Mouse (Mus musculus) 3134 (cell line): ENCODE results near the gene Cd36.

Experiments
- DNase-seq: peaks from one replicate; pipeline ENCODE4 v3.0.0-alpha.2; 2011; ENCODE audit warnings: low spot score; ENCODE audit not compliant: insufficient read length; ENCODE audit errors: extremely low read depth

The Cd36 gene

DNA sequence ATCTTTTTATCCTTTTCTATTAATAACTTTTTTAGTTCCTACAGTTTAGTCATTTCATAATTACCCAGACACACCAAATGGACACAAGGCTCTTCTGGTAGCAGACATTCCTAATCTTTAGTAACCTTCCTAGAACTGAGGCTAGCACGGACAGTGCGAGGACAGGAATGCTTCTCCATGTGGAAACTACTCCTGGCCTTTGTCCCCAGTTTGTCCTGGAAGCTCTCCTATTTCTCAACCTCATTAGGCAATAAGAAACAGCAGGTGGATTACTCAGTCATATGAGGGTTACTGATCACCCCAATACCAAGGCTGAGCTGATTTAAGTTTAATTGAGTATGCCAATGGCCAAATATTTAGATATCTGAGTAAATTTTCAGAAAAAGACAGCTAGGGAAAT is 25.5 kb downstream of the Cd36 start:
- no peak for DNase-seq

DNA sequence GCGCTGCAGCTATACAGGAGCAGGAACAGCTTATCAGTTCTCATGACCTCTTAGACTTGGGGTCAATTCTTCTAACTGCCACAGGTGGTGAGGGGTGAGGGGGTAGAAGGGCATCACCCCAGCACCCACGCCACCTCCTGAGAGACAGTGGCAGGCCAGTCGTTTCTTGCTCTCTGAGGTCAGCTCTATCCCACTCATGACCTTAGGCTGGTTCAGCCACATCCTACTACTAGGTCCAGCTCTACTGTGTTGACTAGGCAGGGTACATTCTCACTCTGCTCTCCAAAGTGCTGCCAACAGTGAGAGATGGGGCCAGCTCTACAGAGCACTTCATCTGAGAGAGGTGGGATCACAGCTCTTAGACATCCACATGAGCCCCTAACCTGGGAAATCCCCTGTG is 30.2 kb downstream of the Cd36 start:
- DNase-seq = no peak

DNA sequence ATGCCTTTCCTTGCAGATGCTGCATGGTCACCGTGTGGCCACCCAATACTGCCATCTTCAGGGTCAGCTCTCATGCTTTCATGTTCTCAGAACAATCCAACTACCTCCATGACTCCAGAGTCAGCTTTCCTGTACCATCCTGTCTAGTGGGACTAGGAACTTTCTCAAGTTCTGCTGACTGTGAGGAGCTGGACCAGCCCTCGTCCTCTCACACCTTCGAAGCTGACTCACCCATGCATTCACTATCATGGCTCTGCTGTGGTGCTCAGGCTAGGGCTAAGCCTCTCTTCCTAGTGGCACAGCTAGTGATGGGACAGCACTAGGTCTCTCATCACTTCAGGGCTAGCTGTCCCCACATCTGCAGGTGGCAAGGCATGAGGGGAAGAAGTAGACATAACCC is 30.7 kb downstream of the Cd36 start:
- DNase-seq = no peak

DNA sequence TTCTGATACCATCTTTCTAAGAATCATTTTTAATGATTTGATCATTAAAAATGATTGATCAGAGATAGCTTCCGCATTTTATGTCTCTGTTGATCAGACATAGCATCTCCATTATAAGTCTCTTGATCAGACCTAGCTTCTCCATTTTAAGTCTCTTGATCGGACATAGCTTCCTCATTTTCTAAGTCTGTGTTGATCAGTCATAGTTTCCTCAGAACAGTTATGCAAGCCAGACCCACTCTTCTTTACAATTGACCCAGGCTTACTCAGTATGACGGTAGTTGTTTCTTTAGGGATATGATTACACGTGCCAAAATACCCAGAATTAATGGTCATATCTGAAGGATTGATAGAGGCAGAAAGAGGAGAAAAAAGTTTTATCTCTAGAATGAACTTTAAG is 31.3 kb downstream of the Cd36 start:
- DNase-seq = no peak

DNA sequence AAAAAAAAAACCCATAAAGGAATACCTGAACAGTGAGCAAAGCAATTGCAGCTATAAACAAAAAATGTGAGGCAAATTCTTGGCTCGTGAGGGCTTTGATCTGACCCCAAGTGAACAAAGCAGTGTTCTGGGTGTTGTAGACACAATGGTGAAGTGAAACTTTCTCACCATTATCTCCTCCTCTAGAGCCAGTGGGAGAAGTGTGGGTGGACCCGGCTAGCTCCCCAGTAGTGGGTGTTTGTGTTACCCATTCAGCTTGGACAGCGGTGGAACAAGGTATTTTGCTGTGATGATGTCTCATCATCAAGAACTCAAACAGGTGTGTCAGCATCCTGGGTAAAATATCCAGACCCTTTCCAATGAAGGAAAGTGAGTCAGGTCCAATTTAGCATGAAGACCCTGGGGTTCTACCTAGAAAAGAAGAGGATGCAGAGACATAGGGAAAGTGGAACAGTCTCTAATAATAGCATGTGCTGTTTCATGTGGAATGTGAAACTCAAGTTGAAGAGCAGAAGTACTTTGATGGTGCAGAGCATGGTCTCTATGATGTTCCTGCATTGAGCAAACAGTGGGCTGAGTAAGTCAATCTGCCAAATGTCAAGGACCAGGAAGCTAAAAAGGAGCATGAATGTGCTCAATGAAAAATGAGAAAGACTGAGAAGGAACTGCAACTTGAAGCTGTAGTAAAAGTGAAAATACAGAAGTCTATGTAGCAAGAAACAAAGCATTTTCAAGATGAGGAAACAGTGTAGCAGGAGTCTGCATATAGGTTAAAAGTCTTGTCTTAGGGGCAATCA is 34.3 kb downstream of the Cd36 start:
- no peak for DNase-seq

DNA sequence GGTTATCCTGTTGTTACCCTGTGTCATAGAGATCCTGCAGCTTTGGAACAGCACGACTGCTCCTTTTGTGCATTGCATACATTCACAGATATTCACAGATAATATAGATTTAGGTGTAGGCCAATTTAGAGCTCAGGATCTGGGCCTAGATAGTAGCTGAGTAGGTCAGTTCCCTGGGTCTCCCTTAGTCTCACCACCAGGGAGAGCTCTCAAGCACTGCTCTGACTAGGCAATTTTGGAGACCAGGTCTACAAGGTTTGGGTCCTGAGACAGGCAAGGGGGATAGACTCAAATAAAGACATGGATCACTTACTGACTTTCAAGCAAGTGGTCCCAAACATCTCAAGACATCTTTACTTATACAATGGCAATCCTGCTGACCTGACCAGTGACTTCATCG is 38.0 kb downstream of the Cd36 start:
- DNase-seq = no peak

DNA sequence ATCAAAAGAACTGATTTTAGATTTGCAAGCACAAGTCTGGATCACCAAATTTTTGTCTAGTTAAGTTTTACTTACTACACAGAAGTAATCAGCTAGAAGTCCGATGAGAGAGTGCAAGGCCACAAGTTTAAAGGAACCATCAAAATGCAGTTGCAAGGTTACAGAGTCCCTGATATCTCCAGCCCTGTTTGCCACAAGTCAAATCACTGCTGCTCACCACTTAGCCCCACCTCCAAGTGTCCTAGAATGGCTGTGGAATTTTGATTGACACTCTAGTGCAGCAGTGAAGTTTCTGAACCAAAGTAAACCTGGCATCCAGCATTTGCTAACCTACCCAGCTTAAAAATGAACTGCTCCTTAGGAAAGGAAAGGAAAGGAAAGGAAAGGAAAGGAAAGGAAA is 39.0 kb downstream of the Cd36 start:
- DNase-seq = no peak

DNA sequence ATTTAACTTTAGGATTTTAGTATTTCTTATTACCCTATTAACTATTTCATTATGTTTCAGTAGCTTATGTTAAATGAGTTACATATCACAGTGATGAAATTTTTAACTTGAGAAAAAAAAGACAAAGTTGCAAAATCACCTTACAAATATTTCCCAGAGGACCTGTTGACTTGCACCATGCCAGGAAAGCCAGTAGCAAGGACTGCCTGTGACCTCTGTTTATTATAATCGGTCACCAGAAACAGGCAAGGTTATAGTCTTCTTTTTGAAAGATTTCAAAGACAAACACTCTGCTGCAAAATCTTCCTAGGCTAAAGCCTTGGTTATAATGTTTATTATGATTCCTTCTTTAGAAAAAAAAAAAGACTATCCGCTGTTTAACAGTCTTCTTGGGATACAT is 39.9 kb downstream of the Cd36 start:
- DNase-seq = no peak

DNA sequence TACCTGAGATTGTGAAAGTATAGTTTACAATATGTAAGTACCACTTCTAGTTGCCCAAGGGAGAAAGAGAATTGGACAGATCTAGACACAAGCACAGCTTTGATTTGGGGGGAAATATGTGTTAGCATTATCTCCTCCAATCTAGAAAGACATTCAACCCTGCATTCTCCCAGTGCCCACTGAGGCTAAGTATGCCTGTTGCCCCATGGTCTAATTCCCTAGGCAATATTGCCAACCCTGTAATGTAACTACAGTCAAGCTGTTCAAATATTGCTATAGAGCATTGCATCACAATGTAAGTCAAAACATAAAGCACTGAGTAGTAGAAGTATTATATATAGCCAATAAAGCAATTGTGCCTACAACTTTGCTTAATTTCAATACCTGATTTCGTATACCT is 40.3 kb downstream of the Cd36 start:
- no peak for DNase-seq

DNA sequence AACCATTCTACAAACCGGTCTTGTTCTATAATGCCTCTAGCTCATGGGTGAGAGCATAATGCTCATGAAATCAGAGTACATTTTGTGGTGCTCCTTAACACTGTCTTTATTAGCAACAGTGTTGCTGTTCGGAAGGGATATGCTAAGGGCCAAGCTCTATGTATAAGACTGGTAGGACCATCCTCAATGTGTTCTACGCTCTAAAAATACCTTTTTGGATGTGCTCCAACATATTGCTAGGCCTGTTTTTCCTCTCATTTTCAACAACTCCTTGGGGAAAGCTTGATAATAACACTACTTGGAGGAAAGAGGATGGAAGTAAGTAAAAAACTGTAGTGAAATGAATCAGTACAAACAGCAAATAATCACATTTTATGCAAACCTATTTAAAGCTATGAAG is 44.7 kb downstream of the Cd36 start:
- no peak for DNase-seq

DNA sequence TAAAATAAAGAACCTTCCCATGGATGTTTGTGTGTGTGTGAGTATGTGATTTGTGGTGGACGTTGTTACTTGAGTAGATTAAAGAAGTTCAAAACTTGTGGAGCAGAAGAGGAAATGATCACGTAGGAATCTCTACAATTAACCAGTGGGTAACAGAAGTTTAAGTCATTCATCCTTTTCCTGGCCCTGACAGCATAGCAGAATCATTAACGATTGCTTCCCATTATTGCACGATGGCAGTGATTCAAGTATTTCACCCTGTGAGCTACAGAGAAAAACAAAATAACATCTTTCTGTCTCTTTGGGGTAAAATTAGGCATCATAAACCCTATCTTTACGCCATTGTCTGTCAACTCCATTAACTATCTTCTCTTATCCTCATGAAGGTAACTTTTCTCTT is 45.3 kb downstream of the Cd36 start:
- no peak for DNase-seq

DNA sequence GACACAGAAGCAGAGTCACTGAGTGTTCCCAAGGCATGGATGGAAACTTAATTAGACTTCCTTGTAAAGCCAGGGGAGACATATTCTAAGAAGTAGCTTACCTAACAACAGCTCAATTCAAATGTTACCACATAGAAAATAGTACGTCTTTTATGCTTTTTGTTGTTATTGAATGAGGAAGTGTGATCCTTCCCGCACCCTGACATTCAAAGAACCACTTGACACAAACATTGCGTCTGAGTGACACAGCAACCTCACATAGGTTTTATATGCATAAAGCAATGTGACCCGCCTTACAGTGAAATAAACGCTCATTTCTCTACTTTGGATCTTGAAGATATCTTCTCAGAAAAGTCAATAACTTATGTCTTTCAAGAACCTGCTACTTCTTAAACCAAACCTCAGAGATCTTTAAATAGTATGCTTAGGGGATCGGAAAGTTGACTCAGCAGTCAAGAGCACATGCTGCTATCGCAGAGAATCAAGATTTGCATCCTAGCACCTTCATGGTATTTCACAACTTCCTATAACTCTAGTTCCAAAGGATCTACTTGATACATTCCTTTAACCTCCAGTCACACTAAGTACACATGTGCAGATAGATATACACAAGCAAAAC is 46.4 kb downstream of the Cd36 start:
- DNase-seq = no peak

DNA sequence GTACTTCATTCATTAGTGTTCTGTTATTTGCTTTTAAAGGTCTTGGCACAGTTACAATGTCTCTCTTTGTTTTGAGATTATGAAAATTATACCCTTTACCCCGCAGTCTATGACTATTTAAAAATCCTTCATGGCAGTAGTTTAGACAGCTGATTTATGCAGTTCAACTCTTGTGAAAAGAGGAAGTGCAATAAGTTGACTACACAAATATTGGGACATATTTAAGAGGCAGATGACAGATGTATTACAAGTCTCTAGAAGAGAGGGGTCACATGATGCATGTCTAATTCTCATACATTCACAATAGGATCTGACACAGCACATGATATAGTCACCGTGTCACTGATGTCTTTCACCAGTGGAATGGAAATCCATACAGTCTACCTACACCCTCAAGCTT is 49.1 kb downstream of the Cd36 start:
- no peak for DNase-seq

DNA sequence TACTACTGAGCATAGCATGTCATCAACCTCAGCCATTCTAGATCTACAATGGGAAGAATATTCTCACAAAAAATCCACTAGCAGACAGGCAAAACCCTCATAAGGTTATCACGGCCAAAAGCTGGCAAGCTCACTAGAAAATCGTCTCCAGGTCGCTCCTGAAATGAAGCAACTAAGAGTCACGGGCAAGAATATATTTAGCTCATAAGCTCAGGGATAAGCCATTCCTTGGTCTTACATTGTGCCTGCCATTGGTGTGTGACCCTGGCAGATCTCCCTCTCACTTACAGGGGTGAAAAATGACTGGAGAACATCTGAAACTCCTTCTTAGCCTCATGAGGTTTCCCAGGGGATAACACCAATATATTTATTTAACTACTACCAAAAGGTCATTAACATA is 52.2 kb downstream of the Cd36 start:
- DNase-seq = no peak

DNA sequence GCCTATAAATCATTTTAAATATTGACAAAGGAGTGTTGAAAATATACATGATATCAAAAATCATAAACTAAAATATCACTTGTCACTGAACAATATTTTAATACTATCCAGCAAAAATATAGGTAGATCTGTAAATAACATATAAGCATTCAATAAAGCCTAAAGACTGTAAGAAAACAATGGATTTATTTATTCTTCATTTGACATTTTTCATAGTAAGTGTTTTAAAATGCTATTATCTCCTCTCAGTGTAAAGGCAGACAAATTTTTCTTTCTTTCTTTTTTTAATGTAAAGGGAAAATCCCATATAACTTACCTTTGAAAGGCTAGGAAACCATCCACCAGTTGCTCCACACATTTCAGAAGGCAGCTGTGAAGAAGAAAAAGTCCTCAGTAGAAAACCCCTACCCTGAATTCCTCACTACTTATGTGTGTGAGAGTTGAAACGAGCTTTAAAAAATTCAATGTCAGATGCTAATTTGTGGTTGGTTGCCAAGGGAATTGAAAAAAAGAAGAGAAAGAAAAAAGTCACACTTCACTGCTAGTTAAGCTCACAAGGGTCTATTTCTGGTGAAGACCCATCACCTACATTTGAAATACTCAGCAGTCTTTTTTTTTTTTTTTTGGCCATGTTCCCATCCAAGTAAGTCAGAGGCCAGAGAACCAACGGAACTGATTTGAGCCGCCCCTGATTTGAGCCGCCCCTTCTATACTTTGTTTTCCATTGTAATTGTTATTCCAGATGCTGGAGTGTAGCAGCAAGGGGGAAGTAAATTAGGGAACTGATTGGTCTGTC is 53.1 kb downstream of the Cd36 start:
- DNase-seq = no peak

DNA sequence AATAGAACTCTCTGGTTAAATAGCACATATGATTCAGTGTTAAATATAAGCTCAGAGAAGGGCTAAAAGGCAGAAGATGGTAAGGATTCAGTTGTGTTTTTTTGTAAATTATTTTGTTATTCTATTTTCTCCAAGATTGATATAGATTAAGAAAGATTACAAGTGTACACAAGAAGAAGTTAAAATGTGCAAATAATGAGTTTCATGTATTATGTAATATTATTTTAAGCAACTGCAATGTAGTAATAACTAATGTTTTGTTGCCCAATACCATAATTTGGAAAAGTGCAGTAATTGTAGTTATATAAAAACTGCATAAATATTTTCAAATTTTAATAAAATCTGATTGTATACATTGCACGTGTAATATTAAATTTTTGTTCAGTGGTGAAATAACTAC is 54.8 kb downstream of the Cd36 start:
- no peak for DNase-seq

DNA sequence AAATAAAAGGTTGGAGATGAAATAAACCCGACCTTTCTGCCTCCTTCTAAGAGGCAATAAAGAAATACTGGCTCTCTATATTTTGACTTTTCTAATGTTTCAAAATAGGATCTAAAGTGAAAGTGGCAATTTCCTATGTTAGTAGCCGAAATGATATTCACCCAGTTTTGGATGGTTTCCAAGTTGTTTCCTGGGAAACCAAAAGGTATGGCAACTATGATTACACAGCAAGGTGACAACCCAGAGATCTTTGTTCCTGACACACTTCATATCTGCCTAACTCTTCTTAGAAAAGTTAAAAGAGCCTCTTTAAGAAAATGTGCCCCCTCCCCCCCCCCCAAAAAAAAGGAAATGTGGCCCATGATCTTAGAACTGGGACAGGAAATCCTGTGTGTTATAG is 58.1 kb downstream of the Cd36 start:
- no peak for DNase-seq

DNA sequence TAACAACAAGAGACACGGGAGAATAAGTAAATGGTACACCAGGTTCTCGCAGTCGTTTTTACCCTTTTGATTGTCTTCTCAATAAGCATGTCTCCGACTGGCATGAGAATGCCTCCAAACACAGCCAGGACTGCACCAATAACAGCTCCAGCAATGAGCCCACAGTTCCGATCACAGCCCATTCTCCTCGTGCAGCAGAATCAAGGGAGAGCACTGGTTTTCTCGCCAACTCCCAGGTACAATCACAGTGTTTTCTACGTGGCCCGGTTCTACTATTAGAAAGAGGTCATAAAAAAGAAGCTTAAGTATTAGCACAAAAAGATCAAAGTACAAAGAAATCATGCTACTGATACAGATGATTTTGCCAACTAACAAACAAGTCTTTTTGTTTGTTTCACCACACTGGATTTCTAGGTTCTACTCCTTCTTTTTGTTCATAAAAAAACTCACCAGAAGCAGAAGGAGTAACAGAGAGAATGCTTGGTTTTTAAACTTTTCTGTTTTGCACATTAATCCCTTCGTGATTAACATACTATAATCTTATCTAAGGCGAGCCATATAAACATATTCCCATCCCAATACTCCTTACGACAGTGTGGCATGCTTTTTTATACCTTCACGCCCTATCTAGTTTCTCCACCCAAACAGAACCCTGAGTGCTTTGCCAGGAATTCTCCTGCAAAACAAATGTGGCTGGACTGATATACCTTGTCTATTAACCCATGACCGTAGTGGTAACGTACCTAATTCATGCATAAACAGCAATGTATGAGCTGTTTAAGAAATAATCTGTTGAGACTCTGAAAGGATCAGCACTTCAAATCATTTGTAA is 59.7 kb downstream of the Cd36 start:
- no peak for DNase-seq

DNA sequence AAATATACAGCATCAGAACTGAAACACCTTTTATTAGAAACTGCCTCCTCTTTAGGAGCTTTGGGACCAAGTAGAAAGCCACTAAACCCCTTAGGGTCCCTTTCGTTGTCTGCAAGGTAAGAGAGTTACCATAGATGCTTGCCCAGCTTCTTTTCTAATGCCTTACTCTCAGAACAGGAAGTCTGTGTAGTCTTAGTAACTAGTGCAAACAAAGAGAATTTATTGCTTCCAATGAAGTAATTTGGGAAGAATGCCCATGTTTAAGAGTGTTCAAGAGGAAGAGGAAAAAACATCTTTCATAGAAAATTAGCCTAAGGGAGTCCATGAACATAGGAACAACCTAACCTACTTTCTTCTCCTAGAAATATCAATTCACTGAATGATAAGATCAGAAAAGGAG is 67.2 kb downstream of the Cd36 start:
- no peak for DNase-seq

DNA sequence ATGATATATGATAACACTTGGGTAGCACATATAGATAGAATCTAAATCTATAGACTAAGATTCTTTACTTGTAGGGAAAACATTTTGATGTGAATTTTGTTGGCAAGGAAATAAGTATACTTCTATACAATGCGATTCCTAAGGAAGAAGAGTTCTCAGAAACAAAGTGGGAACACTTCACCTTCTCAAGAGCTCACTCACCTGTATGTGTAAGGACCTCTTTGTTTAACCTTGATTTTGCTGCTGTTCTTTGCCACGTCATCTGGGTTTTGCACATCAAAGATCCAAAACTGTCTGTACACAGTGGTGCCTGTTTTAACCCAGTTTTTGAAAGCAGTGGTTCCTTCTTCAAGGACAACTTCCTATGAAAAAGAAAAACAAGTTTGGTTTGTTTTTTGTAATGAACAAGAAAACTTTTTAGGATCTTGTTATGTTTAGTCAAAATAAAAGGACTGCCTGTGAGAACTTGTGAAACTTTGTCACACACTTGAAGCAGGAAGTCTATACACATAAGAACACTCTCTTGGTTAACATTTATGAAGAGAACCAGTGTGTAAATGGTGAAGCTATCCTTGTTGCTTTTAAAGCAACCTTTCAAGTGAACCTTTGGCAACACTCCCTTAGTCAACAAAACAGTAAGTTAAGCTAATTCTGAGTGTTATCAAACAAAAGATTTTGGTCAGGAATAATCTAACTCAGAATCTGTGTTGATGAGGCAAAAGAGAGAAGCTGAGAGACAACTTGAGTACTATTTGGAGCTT is 68.2 kb downstream of the Cd36 start:
- no peak for DNase-seq
